Mouse (Mus musculus) MN1 (cell line): ENCODE measurements around the gene Marcksl1.

ENCODE experiments used
- DNase-seq: peaks from one replicate; pipeline ENCODE4 v3.0.0-alpha.2; 2016; ENCODE audit warnings: low spot score

Gene Marcksl1

GRCm38 (mm10) chr4:129513086-129513767, at the start of gene Marcksl1:
TSS of gene Marcksl1 (plus strand) at chr4:129513581.
- peak; percentile 94 for DNase-seq

- DNase-seq, result no peak
Observed at GRCm38 (mm10) chr4:129464286-129464815, 49.0 kb upstream of the Marcksl1 start.

- DNase-seq, result no peak
Observed at GRCm38 (mm10) chr4:129476047-129476446, 37.3 kb upstream of the Marcksl1 start.

- no peak for DNase-seq
Observed at GRCm38 (mm10) chr4:129479863-129480262, 33.5 kb upstream of the Marcksl1 start.

- no peak for DNase-seq
Observed at GRCm38 (mm10) chr4:129481090-129481489, 32.3 kb upstream of the Marcksl1 start.

- no peak for DNase-seq
Observed at GRCm38 (mm10) chr4:129490972-129491880, 22.2 kb upstream of the Marcksl1 start, which contains the start of the genes Tssk3 and Fam229a. TSS of gene Tssk3 (minus strand) at chr4:129491022. TSS of gene Fam229a (plus strand) at chr4:129491190.

GRCm38 (mm10) chr4:129494681-129495080, 18.7 kb upstream of the Marcksl1 start:
- no peak for DNase-seq

GRCm38 (mm10) chr4:129495672-129496562, 17.5 kb upstream of the Marcksl1 start:
- DNase-seq, result peak; percentile 74

GRCm38 (mm10) chr4:129496631-129497030, 16.8 kb upstream of the Marcksl1 start:
- DNase-seq, result no peak

- no peak for DNase-seq
Observed at GRCm38 (mm10) chr4:129498941-129499340, 14.4 kb upstream of the Marcksl1 start.

GRCm38 (mm10) chr4:129500017-129500416, 13.4 kb upstream of the Marcksl1 start:
- DNase-seq, result no peak

GRCm38 (mm10) chr4:129500607-129501566, 12.5 kb upstream of the Marcksl1 start:
- DNase-seq, result peak; percentile 77

GRCm38 (mm10) chr4:129502327-129502888, 11.0 kb upstream of the Marcksl1 start:
- no peak for DNase-seq

GRCm38 (mm10) chr4:129502901-129503444, 10.4 kb upstream of the Marcksl1 start:
- no peak for DNase-seq

GRCm38 (mm10) chr4:129505511-129505910, 7.9 kb upstream of the Marcksl1 start:
- no peak for DNase-seq

GRCm38 (mm10) chr4:129507434-129508236, 5.7 kb upstream of the Marcksl1 start:
- DNase-seq, result no peak

GRCm38 (mm10) chr4:129508237-129508515, 5.2 kb upstream of the Marcksl1 start:
- DNase-seq, result no peak

GRCm38 (mm10) chr4:129508834-129509600, 4.4 kb upstream of the Marcksl1 start:
- DNase-seq, result peak; percentile 78
